In the genomic region with DNA sequence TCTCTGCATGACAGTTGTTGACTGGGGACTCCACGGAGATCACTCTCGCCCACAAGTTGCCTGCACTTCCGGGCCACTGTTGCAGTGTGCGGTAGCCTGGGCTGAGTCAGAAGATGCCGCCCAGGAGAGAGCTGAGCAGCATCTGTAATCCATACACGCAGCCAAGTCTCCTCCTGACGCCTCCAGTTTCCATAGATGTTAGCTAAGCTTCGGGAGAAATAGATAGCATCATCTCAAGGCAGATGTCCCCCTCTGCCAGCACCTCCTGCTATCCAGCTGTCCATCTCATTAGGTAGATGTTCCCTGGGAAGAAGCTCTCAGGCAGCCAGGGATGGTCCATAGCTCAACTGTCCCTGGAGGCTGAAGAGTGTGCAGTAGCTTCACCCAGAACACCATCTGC, we compare ENCODE assay signal across 21 mouse cellular contexts.
DNase-seq lines count a peak whose midpoint lies in the region; ATAC-seq lines count a peak whose summit lies in the region.
"Had no signal": no experiment of that assay in that cellular context is flagged by ENCODE, and none has a peak within 500 bp of the region (broad histone marks: within the 10 kb centered on the region; RNA-seq: fewer than 3 reads in every experiment).

No protein-coding gene starts in this region.

- H3K36me3 ChIP-seq in kidney, embryonic 16.5 days (ENCODE audit: insufficient read depth, low read length): no peaks in the 10 kb centered on the region
- H3K36me3 ChIP-seq: embryonic facial prominence, embryonic 12.5 days; heart, embryonic 12.5 days; hindbrain, embryonic 10.5 days had no signal

- no peak for ATAC-seq in kidney, embryonic 16.5 days (ENCODE audit: low FRiP score, low TSS enrichment)
- ATAC-seq: forebrain, embryonic 16.5 days; Patski had no signal

- intact Hi-C loops in left cerebral cortex, postnatal 14 days (cut with DNase I): loop anchor here (5.0 kb wide), 3 partner anchors 197 to 323 kb away; a partner anchor contains a TSS

- H3K4me3 ChIP-seq in kidney, embryonic 16.5 days (ENCODE audit: low read length): no peak overlapping the region
- H3K4me3 ChIP-seq: embryonic facial prominence, embryonic 12.5 days; gastrocnemius, adult 2 months; heart, embryonic 12.5 days; hindbrain, embryonic 10.5 days had no signal

- no peak overlapping the region for H3K4me2 ChIP-seq in kidney, embryonic 16.5 days (replicated peaks; ENCODE audit: low read depth, low read length)
- H3K4me2 ChIP-seq: embryonic facial prominence, embryonic 12.5 days; heart, embryonic 12.5 days; hindbrain, embryonic 14.5 days had no signal

- H3K9ac ChIP-seq in kidney, embryonic 16.5 days (replicated peaks; ENCODE audit: low read length): no peak overlapping the region
- H3K9ac ChIP-seq: embryonic facial prominence, embryonic 12.5 days; heart, embryonic 12.5 days; hindbrain, embryonic 14.5 days had no signal

- 0 out of 2 replicates have a peak, but pooled peaks cover 7% of the 10 kb centered on the region for H3K27me3 ChIP-seq in kidney, embryonic 16.5 days (ENCODE audit: insufficient read depth, low read length)
- H3K27me3 ChIP-seq: heart, embryonic 12.5 days had no signal

- H3K9me3 ChIP-seq in kidney, embryonic 16.5 days (ENCODE audit: low read length): no peaks in the 10 kb centered on the region
- H3K9me3 ChIP-seq: embryonic facial prominence, embryonic 12.5 days; heart, embryonic 12.5 days; hindbrain, embryonic 10.5 days had no signal

- peak; percentile 38 to 39 for DNase-seq in frontal cortex, postnatal 36 days (ENCODE audit: low spot score in 2 of 2)
- DNase-seq in frontal cortex, postnatal 10 days (ENCODE audit: low spot score in 2 of 2): no peak
- peak; percentile 19 to 46 for DNase-seq in left cerebral cortex, adult 9 months (ENCODE audit: low spot score in 2 of 2)
- DNase-seq in left cerebral cortex, adult 11 months (ENCODE audit: low spot score): no peak
- DNase-seq in left cerebral cortex, postnatal 14 days (ENCODE audit: low spot score in 2 of 2): peak; percentile 22 to 33
- DNase-seq in right cerebral cortex, postnatal 25 days: peak; percentile 47
- no peak for DNase-seq in cerebellum, adult 8-10 months
- DNase-seq: adrenal gland, adult 8-10 months; adrenal gland, postnatal 36 days; cerebellum, adult 11 months; cerebellum, adult 9-10 months; cerebellum, postnatal 25 days; gastrocnemius, adult 2 months; gastrocnemius, postnatal 25 days had no signal

- no peak overlapping the region for H3K27ac ChIP-seq in kidney, embryonic 16.5 days (ENCODE audit: low read length)
- H3K27ac ChIP-seq: embryonic facial prominence, embryonic 12.5 days; gastrocnemius, adult 2 months; hindbrain, embryonic 10.5 days; hindbrain, embryonic 14.5 days had no signal

- H3K4me1 ChIP-seq in kidney, embryonic 16.5 days (ENCODE audit: insufficient read depth, low read length): no peaks in the 10 kb centered on the region
- H3K4me1 ChIP-seq: embryonic facial prominence, embryonic 12.5 days; hindbrain, embryonic 10.5 days had no signal

- WGBS in kidney, embryonic 16.5 days: 96% methylated on average over 8 of the region's 8 CpGs

Comparison
In these comparisons a context has a peak if more than half of its experiments do, and no peak if none do; other contexts are left out.
1. DNase-seq: peak in frontal cortex, postnatal 36 days (2 of 2), left cerebral cortex, adult 9 months (2 of 2), left cerebral cortex, postnatal 14 days (2 of 2) and right cerebral cortex, postnatal 25 days (single experiment); none in frontal cortex, postnatal 10 days (0 of 2), left cerebral cortex, adult 11 months (single experiment) and cerebellum, adult 8-10 months (single experiment).